Mouse (Mus musculus): ENCODE results near the gene Cox14. TPM values are rescaled to one million over a fixed set of nuclear protein-coding genes. Genes with fewer than 3 reads are reported as not detected.
A peak's percentile ranks its signal among the peaks of the same experiment; 100 is the strongest.

The Cox14 gene
- polyA plus RNA-seq, 1 experiment: 36.3 TPM

DNA sequence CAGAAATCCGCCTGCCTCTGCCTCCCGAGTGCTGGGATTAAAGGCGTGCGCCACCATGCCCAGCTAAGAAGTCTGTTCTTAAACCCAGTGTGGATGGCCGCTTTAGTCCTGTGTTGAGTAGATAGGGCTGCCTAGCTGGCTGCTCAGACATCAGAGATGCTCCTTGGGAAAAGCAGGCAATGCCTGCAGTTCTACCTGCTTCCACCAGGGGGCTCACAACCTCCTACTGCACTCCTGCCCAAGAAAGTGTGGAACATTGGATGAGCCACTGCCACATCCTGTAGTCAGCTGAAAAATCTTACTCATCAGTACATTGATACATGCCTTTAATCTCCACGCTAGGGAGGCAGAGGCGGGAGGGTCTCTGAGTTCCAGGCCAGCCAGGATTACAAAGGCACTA lies 10.6 kb upstream of the Cox14 start:
- no peak overlapping the region for H3K27ac ChIP-seq (ENCODE audit: insufficient read depth, low read length)
- H3K9me3 ChIP-seq (replicated peaks; ENCODE audit: control insufficient read depth, insufficient read depth, low read length, poor library complexity, severe bottlenecking): no peaks in the 10 kb centered on the region
- no peaks in the 10 kb centered on the region for H3K27me3 ChIP-seq (ENCODE audit: control insufficient read depth, insufficient read depth, low read length, poor library complexity, severe bottlenecking)
- no peak overlapping the region for H3K9ac ChIP-seq (ENCODE audit: low read depth, poor library complexity, severe bottlenecking)
- TF ChIP-seq EP300 (IDR thresholded peaks at IDR 0.05; ENCODE audit: insufficient read depth, low read depth, low read length) (no peak), CTCF (IDR thresholded peaks at IDR 0.05; ENCODE audit: low read depth, low read length) (peak; percentile 93), POLR2A (IDR thresholded peaks at IDR 0.05; ENCODE audit: insufficient read depth, low read length) (no peak)
- no peak overlapping the region for H3K4me3 ChIP-seq (ENCODE audit: low read depth, low read length)
- H3K4me1 ChIP-seq (ENCODE audit: control insufficient read depth, insufficient read depth, low read length): peaks cover 10% of the 10 kb centered on the region
- H3K36me3 ChIP-seq (ENCODE audit: control insufficient read depth, insufficient read depth, low read length, poor library complexity, severe bottlenecking): peaks cover 16% of the 10 kb centered on the region

DNA sequence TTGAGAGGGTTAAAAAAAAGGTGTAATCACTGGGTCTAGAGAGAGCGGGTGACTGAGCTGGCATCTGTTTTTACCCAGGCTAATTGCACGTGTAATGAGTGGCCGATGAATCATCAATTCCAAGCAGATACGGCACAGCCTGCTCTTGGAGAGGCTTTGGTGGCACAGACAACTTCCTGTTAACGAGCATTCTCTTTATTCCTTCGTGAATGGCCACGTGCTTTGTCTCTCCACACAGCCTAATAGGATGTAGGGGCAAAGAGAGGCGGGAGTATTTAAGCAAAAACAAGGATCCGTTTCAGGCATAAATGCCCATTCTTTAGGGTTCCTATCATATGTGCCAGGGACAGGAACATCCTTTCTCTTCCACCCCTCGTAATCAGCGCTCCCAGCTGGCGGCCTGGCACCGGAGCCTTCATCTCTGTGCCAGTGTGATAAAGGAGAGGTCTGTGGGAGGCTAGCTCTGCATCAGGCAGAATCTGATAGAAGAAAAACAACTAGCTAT lies 10.0 kb upstream of the Cox14 start:
- TF ChIP-seq EP300 (IDR thresholded peaks at IDR 0.05; ENCODE audit: insufficient read depth, low read depth, low read length) (no peak), CTCF (IDR thresholded peaks at IDR 0.05; ENCODE audit: low read depth, low read length) (no peak)
- peaks cover 12% of the 10 kb centered on the region for H3K36me3 ChIP-seq (ENCODE audit: control insufficient read depth, insufficient read depth, low read length, poor library complexity, severe bottlenecking)
- H3K9ac ChIP-seq (ENCODE audit: low read depth, poor library complexity, severe bottlenecking): no peak overlapping the region
- H3K4me1 ChIP-seq (ENCODE audit: control insufficient read depth, insufficient read depth, low read length): peaks cover 10% of the 10 kb centered on the region
- H3K27ac ChIP-seq (ENCODE audit: insufficient read depth, low read length): no peak overlapping the region
- H3K4me3 ChIP-seq (ENCODE audit: low read depth, low read length): no peak overlapping the region
- no peaks in the 10 kb centered on the region for H3K27me3 ChIP-seq (ENCODE audit: control insufficient read depth, insufficient read depth, low read length, poor library complexity, severe bottlenecking)
- no peaks in the 10 kb centered on the region for H3K9me3 ChIP-seq (replicated peaks; ENCODE audit: control insufficient read depth, insufficient read depth, low read length, poor library complexity, severe bottlenecking)

- Histone ChIP-seq H3K4me3 (ENCODE audit: low read depth, low read length) (no peak overlapping the region), H3K9ac (ENCODE audit: low read depth, poor library complexity, severe bottlenecking) (no peak overlapping the region), H3K4me1 (ENCODE audit: control insufficient read depth, insufficient read depth, low read length) (peaks cover 10% of the 10 kb centered on the region), H3K27ac (ENCODE audit: insufficient read depth, low read length) (no peak overlapping the region), H3K27me3 (ENCODE audit: control insufficient read depth, insufficient read depth, low read length, poor library complexity, severe bottlenecking) (no peaks in the 10 kb centered on the region), H3K36me3 (ENCODE audit: control insufficient read depth, insufficient read depth, low read length, poor library complexity, severe bottlenecking) (peaks cover 5% of the 10 kb centered on the region; the same call in 1 of the 2 replicates), H3K9me3 (replicated peaks; ENCODE audit: control insufficient read depth, insufficient read depth, low read length, poor library complexity, severe bottlenecking) (no peaks in the 10 kb centered on the region)
- TF ChIP-seq POLR2A (IDR thresholded peaks at IDR 0.05; ENCODE audit: insufficient read depth, low read length): no peak
- no peak for TF ChIP-seq EP300 (IDR thresholded peaks at IDR 0.05; ENCODE audit: insufficient read depth, low read depth, low read length)
- no peak for TF ChIP-seq CTCF (IDR thresholded peaks at IDR 0.05; ENCODE audit: low read depth, low read length)
Observed at GRCm38 (mm10) chr15:99715982-99716746, 9.3 kb upstream of the Cox14 start.

- Histone ChIP-seq H3K9me3 (replicated peaks; ENCODE audit: control insufficient read depth, insufficient read depth, low read length, poor library complexity, severe bottlenecking) (no peaks in the 10 kb centered on the region), H3K4me3 (ENCODE audit: low read depth, low read length) (no peak overlapping the region), H3K27me3 (ENCODE audit: control insufficient read depth, insufficient read depth, low read length, poor library complexity, severe bottlenecking) (no peaks in the 10 kb centered on the region), H3K9ac (ENCODE audit: low read depth, poor library complexity, severe bottlenecking) (no peak overlapping the region), H3K36me3 (ENCODE audit: control insufficient read depth, insufficient read depth, low read length, poor library complexity, severe bottlenecking) (no peaks in the 10 kb centered on the region; the same call in 1 of the 2 replicates), H3K4me1 (ENCODE audit: control insufficient read depth, insufficient read depth, low read length) (peaks cover 10% of the 10 kb centered on the region), H3K27ac (ENCODE audit: insufficient read depth, low read length) (no peak overlapping the region)
- TF ChIP-seq EP300 (IDR thresholded peaks at IDR 0.05; ENCODE audit: insufficient read depth, low read depth, low read length): no peak
- TF ChIP-seq POLR2A (IDR thresholded peaks at IDR 0.05; ENCODE audit: insufficient read depth, low read length): no peak
- no peak for TF ChIP-seq CTCF (IDR thresholded peaks at IDR 0.05; ENCODE audit: low read depth, low read length)
Observed at GRCm38 (mm10) chr15:99716814-99717213, 8.6 kb upstream of the Cox14 start.

- no peaks in the 10 kb centered on the region for H3K9me3 ChIP-seq (replicated peaks; ENCODE audit: control insufficient read depth, insufficient read depth, low read length, poor library complexity, severe bottlenecking)
- H3K4me1 ChIP-seq (ENCODE audit: control insufficient read depth, insufficient read depth, low read length): peaks cover 12% of the 10 kb centered on the region
- no peaks in the 10 kb centered on the region for H3K36me3 ChIP-seq (ENCODE audit: control insufficient read depth, insufficient read depth, low read length, poor library complexity, severe bottlenecking)
- H3K9ac ChIP-seq (ENCODE audit: low read depth, poor library complexity, severe bottlenecking): no peak within 1 kb of the TSS
- H3K27me3 ChIP-seq (ENCODE audit: control insufficient read depth, insufficient read depth, low read length, poor library complexity, severe bottlenecking): no peaks in the 10 kb centered on the region
- no peak within 1 kb of the TSS for H3K4me3 ChIP-seq (ENCODE audit: low read depth, low read length)
- no peak for TF ChIP-seq CTCF (IDR thresholded peaks at IDR 0.05; ENCODE audit: low read depth, low read length)
- TF ChIP-seq POLR2A (IDR thresholded peaks at IDR 0.05; ENCODE audit: insufficient read depth, low read length): no peak
- TF ChIP-seq EP300 (IDR thresholded peaks at IDR 0.05; ENCODE audit: insufficient read depth, low read depth, low read length): no peak
- no peak within 1 kb of the TSS for H3K27ac ChIP-seq (ENCODE audit: insufficient read depth, low read length)
Observed at GRCm38 (mm10) chr15:99717386-99718334, 7.8 kb upstream of the Cox14 start, which contains the start of gene Gpd1. Gene Gpd1, plus strand, starts transcription at chr15:99717515.
